Comparison of ENCODE assay signal across 31 mouse cellular contexts in genomic region chr6:136745586-136745985, GRCm38 (mm10). TPM values are rescaled to one million over a fixed set of nuclear protein-coding genes. Genes with fewer than 3 reads are reported as not detected.
A peak's percentile ranks its signal among the peaks of the same experiment; 100 is the strongest.
DNase-seq lines count a peak whose midpoint lies in the region; ATAC-seq and TF ChIP-seq lines count a peak whose summit lies in the region.
"Had no signal": no experiment of that assay in that cellular context is flagged by ENCODE, and none has a peak within 500 bp of the region (broad histone marks: within the 10 kb centered on the region; RNA-seq: fewer than 3 reads in every experiment).

No protein-coding gene starts in this region.

- no peak for TF ChIP-seq CTCF in liver, postnatal 0 days (IDR thresholded peaks at IDR 0.05; ENCODE audit: low read depth)

- 23% methylated on average over 5 of the region's 5 CpGs for WGBS in liver, embryonic 12.5 days (ENCODE audit: insufficient replicate concordance)
- 27% methylated on average over 5 of the region's 5 CpGs for WGBS in liver, postnatal 0 days (ENCODE audit: insufficient replicate concordance)
- 84% methylated on average over 5 of the region's 5 CpGs for WGBS in hindbrain, embryonic 14.5 days

- H3K36me3 ChIP-seq in liver, embryonic 12.5 days = no peaks in the 10 kb centered on the region
- no peaks in the 10 kb centered on the region for H3K36me3 ChIP-seq in liver, postnatal 0 days (replicated peaks; ENCODE audit: insufficient read depth, low read length)
- no peaks in the 10 kb centered on the region for H3K36me3 ChIP-seq in hindbrain, embryonic 14.5 days (replicated peaks; ENCODE audit: control insufficient read depth, insufficient read depth)
- H3K36me3 ChIP-seq: hindbrain, embryonic 13.5 days; liver, embryonic 15.5 days; lung, embryonic 15.5 days had no signal

- no peaks in the 10 kb centered on the region for H3K27me3 ChIP-seq in liver, embryonic 12.5 days (replicated peaks)
- H3K27me3 ChIP-seq in liver, postnatal 0 days (ENCODE audit: insufficient read depth, low read length) = no peaks in the 10 kb centered on the region
- no peaks in the 10 kb centered on the region for H3K27me3 ChIP-seq in hindbrain, embryonic 14.5 days (ENCODE audit: control insufficient read depth, insufficient read depth, low read length)
- H3K27me3 ChIP-seq: hindbrain, embryonic 13.5 days; liver, embryonic 15.5 days; lung, embryonic 15.5 days had no signal

- H3K4me2 ChIP-seq in liver, embryonic 12.5 days = no peak overlapping the region
- H3K4me2 ChIP-seq in liver, postnatal 0 days (ENCODE audit: low read depth, low read length) = no peak overlapping the region
- no peak overlapping the region for H3K4me2 ChIP-seq in hindbrain, embryonic 14.5 days (replicated peaks)
- H3K4me2 ChIP-seq: heart, embryonic 11.5 days; hindbrain, embryonic 13.5 days; liver, embryonic 15.5 days; lung, embryonic 15.5 days had no signal

- no peaks in the 10 kb centered on the region for H3K9me3 ChIP-seq in liver, embryonic 12.5 days (replicated peaks)
- H3K9me3 ChIP-seq in liver, postnatal 0 days (ENCODE audit: low read length) = no peaks in the 10 kb centered on the region
- H3K9me3 ChIP-seq in hindbrain, embryonic 14.5 days (ENCODE audit: control insufficient read depth, low read length) = no peaks in the 10 kb centered on the region
- H3K9me3 ChIP-seq: hindbrain, embryonic 13.5 days; liver, embryonic 15.5 days; lung, embryonic 15.5 days had no signal

- H3K9ac ChIP-seq in liver, embryonic 12.5 days = no peak overlapping the region
- no peak overlapping the region for H3K9ac ChIP-seq in liver, postnatal 0 days (replicated peaks)
- H3K9ac ChIP-seq in hindbrain, embryonic 14.5 days = no peak overlapping the region
- H3K9ac ChIP-seq: hindbrain, embryonic 13.5 days; liver, embryonic 15.5 days; lung, embryonic 15.5 days had no signal

- no peak for DNase-seq in liver, postnatal 0 days
- no peak for DNase-seq in lung, postnatal 10 days
- DNase-seq in cerebellum, adult 9-11 months = no peak
- no peak for DNase-seq in hindbrain, embryonic 14.5 days (ENCODE audit: low spot score)
- DNase-seq: adrenal gland, postnatal 25 days; B cell, adult 2 months; cerebellum, adult 11-12 months; cerebellum, postnatal 10 days; gastrocnemius, postnatal 10 days; heart, postnatal 36 days; kidney, adult 2 months; kidney, postnatal 36 days; left cerebral cortex, postnatal 4 days; lung, postnatal 36 days; midbrain, embryonic 14.5 days; right cerebral cortex, adult 18-20 months; thymus, adult 18-20 months; thymus, postnatal 4 days had no signal

- no peak overlapping the region for H3K27ac ChIP-seq in liver, embryonic 12.5 days
- H3K27ac ChIP-seq in liver, postnatal 0 days (ENCODE audit: low read depth) = no peak overlapping the region
- no peak overlapping the region for H3K27ac ChIP-seq in hindbrain, embryonic 14.5 days
- H3K27ac ChIP-seq: hindbrain, embryonic 13.5 days; layer of hippocampus, adult 2 months; liver, embryonic 15.5 days; lung, embryonic 15.5 days; stomach, postnatal 0 days had no signal

- ATAC-seq in liver, embryonic 12.5 days = 0 out of 2 replicates have a peak, but pooled peaks have one; percentile 30
- ATAC-seq in liver, postnatal 0 days = no peak
- peak; percentile 34 for ATAC-seq in CD4-positive, CD25-positive, alpha-beta regulatory T cell, adult 4 months
- ATAC-seq in megakaryocyte, adult 5-6 weeks (ENCODE audit: poor library complexity, severe bottlenecking) = peak; percentile 38
- ATAC-seq in hindbrain, embryonic 14.5 days (ENCODE audit: low FRiP score) = no peak
- ATAC-seq: inflammation-experienced regulatory T-cells, adult 6 months had no signal

- H3K4me3 ChIP-seq in liver, embryonic 12.5 days = no peak overlapping the region
- H3K4me3 ChIP-seq in liver, postnatal 0 days (ENCODE audit: low read depth, low read length) = no peak overlapping the region
- no peak overlapping the region for H3K4me3 ChIP-seq in hindbrain, embryonic 14.5 days (replicated peaks; ENCODE audit: low read length)
- H3K4me3 ChIP-seq: erythroblast, embryonic 14.5 days; hindbrain, embryonic 13.5 days; layer of hippocampus, adult 2 months; liver, embryonic 15.5 days; lung, embryonic 15.5 days had no signal

- H3K4me1 ChIP-seq in liver, embryonic 12.5 days = no peaks in the 10 kb centered on the region
- H3K4me1 ChIP-seq in liver, postnatal 0 days (ENCODE audit: insufficient read depth) = no peaks in the 10 kb centered on the region
- H3K4me1 ChIP-seq in hindbrain, embryonic 14.5 days (replicated peaks; ENCODE audit: control insufficient read depth, insufficient read depth, low read length) = 0 out of 2 replicates have a peak, but pooled peaks cover 3% of the 10 kb centered on the region
- H3K4me1 ChIP-seq: hindbrain, embryonic 13.5 days; liver, embryonic 15.5 days had no signal

- no peak for TF ChIP-seq EP300 in liver, postnatal 0 days (IDR thresholded peaks at IDR 0.05; ENCODE audit: low read depth)

RNA-seq across cellular contexts. Expression of gene Gucy2c, which starts 36.0 kb away (rescaled TPM):
- polyA plus RNA-seq in liver, embryonic 12.5 days (2016; fragmentation: Nextera tagmentation; extraction: Ambion mirVana) = 0.07 TPM in 1 of 2 replicates, not detected in the other
- 0.57 and 0.99 TPM in 2 replicates for polyA plus RNA-seq in liver, postnatal 0 days (2015; fragmentation: Nextera tagmentation; extraction: Ambion mirVana)
- not detected for polyA plus RNA-seq in CD4-positive, CD25-positive, alpha-beta regulatory T cell, adult 4 months (2017; shearing (Covaris generic))
- total RNA-seq in megakaryocyte, adult 5-6 weeks (2015) = 0.27 TPM in 1 of 2 replicates, not detected in the other
- total RNA-seq in megakaryocyte, adult 5-6 weeks (2017) = 0.11 TPM in 1 of 2 replicates, not detected in the other
- 0.05 TPM in 2 replicates for polyA plus RNA-seq in hindbrain, embryonic 14.5 days (2014; fragmentation: Nextera tagmentation; extraction: Ambion mirVana)
- total RNA-seq: adrenal gland, postnatal 25 days; gastrocnemius, postnatal 10 days; heart, postnatal 36 days; MEL had no signal
- polyA plus RNA-seq: erythroblast, embryonic 14.5 days; forebrain, embryonic 11.5 days; inflammation-experienced regulatory T-cells, adult 6 months had no signal

RNA-seq across cellular contexts. Expression of gene Hist4h4, which starts 58.6 kb away (rescaled TPM):
- polyA plus RNA-seq in liver, embryonic 12.5 days (2016; fragmentation: Nextera tagmentation; extraction: Ambion mirVana) = 0.92 and 1.0 TPM in 2 replicates
- polyA plus RNA-seq in liver, postnatal 0 days (2015; fragmentation: Nextera tagmentation; extraction: Ambion mirVana) = 1.1 and 1.4 TPM in 2 replicates
- 1 to 10 TPM; 1.0 to 1.7 TPM for polyA plus RNA-seq in CD4-positive, CD25-positive, alpha-beta regulatory T cell, adult 4 months (2017; shearing (Covaris generic))
- total RNA-seq in megakaryocyte, adult 5-6 weeks (2015) = 17.5 and 18.6 TPM in 2 replicates
- total RNA-seq in megakaryocyte, adult 5-6 weeks (2017) = 27.1 and 30.5 TPM in 2 replicates
- polyA plus RNA-seq in hindbrain, embryonic 14.5 days (2014; fragmentation: Nextera tagmentation; extraction: Ambion mirVana) = 0.43 and 0.78 TPM in 2 replicates

Comparison
In these comparisons a context has a peak if more than half of its experiments do, and no peak if none do; other contexts are left out.
1. ATAC-seq: peak in liver, embryonic 12.5 days (single experiment), CD4-positive, CD25-positive, alpha-beta regulatory T cell, adult 4 months (single experiment) and megakaryocyte, adult 5-6 weeks (single experiment); none in liver, postnatal 0 days (single experiment) and hindbrain, embryonic 14.5 days (single experiment).